Mouse (Mus musculus) intestine, embryonic 16.5 days (tissue): ENCODE data around the gene Gja5. TPM values are rescaled to one million over a fixed set of nuclear protein-coding genes. Genes with fewer than 3 reads are reported as not detected.

Experiments used
- ATAC-seq: fragments of 200-750 bp; cut with Nextera tagmentation; 2 replicates; pipeline ENCODE4 v1.8.0; 2017; ENCODE audit warnings: moderate TSS enrichment, moderate library complexity
- H3K27ac ChIP-seq: fragments of 300-500 bp; sonication (generic); 2 replicates; pipeline ENCODE4 v1.5.1; 2014; ENCODE audit warnings: mild to moderate bottlenecking, low read length
- H3K27me3 ChIP-seq: fragments of 300-500 bp; sonication (generic); replicated peaks from 2 replicates; pipeline ENCODE4 v1.6.1; 2014; ENCODE audit warnings: low read length, control low read depth, mixed read lengths; ENCODE audit not compliant: control insufficient read depth, insufficient read depth
- H3K36me3 ChIP-seq: fragments of 300-500 bp; sonication (generic); 2 replicates; pipeline ENCODE4 v1.6.1; 2014; ENCODE audit warnings: low read length, control low read depth; ENCODE audit not compliant: control insufficient read depth, insufficient read depth
- H3K4me1 ChIP-seq: fragments of 300-500 bp; sonication (generic); 2 replicates; pipeline ENCODE4 v1.6.1; 2014; ENCODE audit warnings: low read length, control low read depth, mixed read lengths; ENCODE audit not compliant: control insufficient read depth, insufficient read depth
- H3K4me2 ChIP-seq: fragments of 300-500 bp; sonication (generic); 2 replicates; pipeline ENCODE4 v1.6.1; 2014; ENCODE audit warnings: low read depth, low read length, control low read depth
- H3K4me3 ChIP-seq: fragments of 300-500 bp; sonication (generic); 2 replicates; pipeline ENCODE4 v1.5.1; 2014; ENCODE audit warnings: mild to moderate bottlenecking, low read length
- H3K9ac ChIP-seq: fragments of 300-500 bp; sonication (generic); 2 replicates; pipeline ENCODE4 v1.6.1; 2014; ENCODE audit warnings: low read depth, low read length
- H3K9me3 ChIP-seq: fragments of 300-500 bp; sonication (generic); 2 replicates; pipeline ENCODE4 v1.6.1; 2016; ENCODE audit warnings: low read length, control low read depth; ENCODE audit not compliant: control insufficient read depth
- WGBS: fragments of 180-500 bp; shearing (Covaris S2); extraction: QIAGEN DNeasy Blood & Tissue Kit; methylation state at CpG from one replicate; pipeline ENCODE4 v1.1.7; 2014; 5-methylcytosine and 5-hydroxymethylcytosine counted together
- polyA plus RNA-seq: library from polyadenylated mRNA; unstranded; fragments of >200 nt; fragmentation: Nextera tagmentation; extraction: Ambion mirVana; gene quantifications from 2 replicates; pipeline ENCODE4 v1.2.1, GENCODE M21; 2015

Gene Gja5
- polyA plus RNA-seq, 1 experiment from 2014 or later = 12.5 TPM

GRCm38 (mm10) chr3:97037119-97037518 lies 132.6 kb downstream of the Gja5 start:
- no peaks in the 10 kb centered on the region for H3K27me3 ChIP-seq
- no peak for ATAC-seq
- 60% methylated on average over 6 of the region's 6 CpGs for WGBS

GRCm38 (mm10) chr3:97039721-97040120 lies 135.2 kb downstream of the Gja5 start:
- no peak overlapping the region for H3K27ac ChIP-seq
- no peaks in the 10 kb centered on the region for H3K4me1 ChIP-seq
- H3K4me3 ChIP-seq = no peak overlapping the region
- no peaks in the 10 kb centered on the region for H3K9me3 ChIP-seq
- H3K27me3 ChIP-seq = no peaks in the 10 kb centered on the region
- ATAC-seq = no peak
- H3K9ac ChIP-seq = no peak overlapping the region
- H3K4me2 ChIP-seq = no peak overlapping the region
- 58% methylated on average over 6 of the region's 6 CpGs for WGBS
- no peaks in the 10 kb centered on the region for H3K36me3 ChIP-seq

More at GRCm38 (mm10) chr3:97037119-97037518, 132.6 kb downstream of the Gja5 start:
- H3K27ac ChIP-seq = no peak overlapping the region
- no peak overlapping the region for H3K9ac ChIP-seq
- H3K4me1 ChIP-seq = no peaks in the 10 kb centered on the region
- no peaks in the 10 kb centered on the region for H3K9me3 ChIP-seq
- H3K36me3 ChIP-seq = no peaks in the 10 kb centered on the region
- H3K4me2 ChIP-seq = no peak overlapping the region
- no peak overlapping the region for H3K4me3 ChIP-seq

DNA sequence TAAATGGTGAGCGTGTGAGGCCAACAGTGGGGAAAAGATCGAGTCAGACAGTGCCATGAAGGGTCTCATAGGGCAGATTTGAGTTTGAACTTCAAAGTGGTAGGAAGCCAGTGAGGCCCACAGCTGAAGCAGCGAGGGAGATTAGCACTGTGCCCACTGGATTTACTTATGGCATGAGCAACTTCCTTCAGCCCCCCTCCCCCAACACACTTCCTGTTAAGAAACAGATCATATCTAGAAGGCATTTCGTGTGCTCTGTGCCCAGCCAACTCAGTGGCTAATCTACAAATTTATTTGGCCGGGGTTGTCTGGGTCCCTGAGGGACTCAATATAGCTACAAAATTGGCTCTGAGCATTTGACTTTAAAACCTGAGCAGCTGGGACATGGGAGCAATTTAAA lies 139.7 kb downstream of the Gja5 start:
- no peak overlapping the region for H3K27ac ChIP-seq
- no peak overlapping the region for H3K4me2 ChIP-seq
- no peaks in the 10 kb centered on the region for H3K4me1 ChIP-seq
- ATAC-seq = no peak
- no peaks in the 10 kb centered on the region for H3K9me3 ChIP-seq
- no peak overlapping the region for H3K4me3 ChIP-seq
- H3K9ac ChIP-seq = no peak overlapping the region
- no peaks in the 10 kb centered on the region for H3K27me3 ChIP-seq
- WGBS = 64% methylated on average over 5 of the region's 5 CpGs
- no peaks in the 10 kb centered on the region for H3K36me3 ChIP-seq

- H3K27me3 ChIP-seq = no peaks in the 10 kb centered on the region
- no peak overlapping the region for H3K27ac ChIP-seq
- H3K9me3 ChIP-seq = no peaks in the 10 kb centered on the region
- H3K9ac ChIP-seq = no peak overlapping the region
- 85% methylated on average over 4 of the region's 4 CpGs for WGBS
- no peak overlapping the region for H3K4me2 ChIP-seq
- no peak overlapping the region for H3K4me3 ChIP-seq
- H3K4me1 ChIP-seq = peaks cover 6% of the 10 kb centered on the region; the same call in 1 of the 2 replicates
- no peak for ATAC-seq
- no peaks in the 10 kb centered on the region for H3K36me3 ChIP-seq
Observed at GRCm38 (mm10) chr3:97047757-97048156, 143.3 kb downstream of the Gja5 start.

DNA sequence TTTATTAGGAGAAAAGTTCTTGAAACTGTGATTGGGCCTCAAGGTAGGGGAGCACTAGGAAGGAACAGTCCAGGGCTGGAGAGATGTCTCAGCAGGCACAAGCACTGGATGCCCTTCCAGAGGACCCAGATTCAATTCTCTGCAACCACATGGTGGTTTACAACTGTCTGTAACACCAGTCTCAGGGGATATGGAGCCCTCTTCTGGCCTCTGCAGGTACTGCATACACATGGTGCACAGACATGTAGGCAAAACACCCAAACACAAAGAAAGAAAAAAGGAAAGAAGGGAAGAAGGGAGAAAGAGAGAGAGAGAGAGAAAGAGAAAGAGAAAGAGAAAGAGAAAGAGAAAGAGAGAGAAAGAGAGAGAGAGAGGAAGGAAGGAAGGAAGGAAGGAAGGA lies 143.9 kb downstream of the Gja5 start:
- Histone ChIP-seq H3K27ac (no peak overlapping the region), H3K36me3 (no peaks in the 10 kb centered on the region), H3K4me2 (no peak overlapping the region), H3K27me3 (no peaks in the 10 kb centered on the region), H3K4me3 (no peak overlapping the region), H3K9me3 (no peaks in the 10 kb centered on the region), H3K4me1 (peaks cover 6% of the 10 kb centered on the region; the same call in 1 of the 2 replicates), H3K9ac (no peak overlapping the region)
- ATAC-seq = no peak

DNA sequence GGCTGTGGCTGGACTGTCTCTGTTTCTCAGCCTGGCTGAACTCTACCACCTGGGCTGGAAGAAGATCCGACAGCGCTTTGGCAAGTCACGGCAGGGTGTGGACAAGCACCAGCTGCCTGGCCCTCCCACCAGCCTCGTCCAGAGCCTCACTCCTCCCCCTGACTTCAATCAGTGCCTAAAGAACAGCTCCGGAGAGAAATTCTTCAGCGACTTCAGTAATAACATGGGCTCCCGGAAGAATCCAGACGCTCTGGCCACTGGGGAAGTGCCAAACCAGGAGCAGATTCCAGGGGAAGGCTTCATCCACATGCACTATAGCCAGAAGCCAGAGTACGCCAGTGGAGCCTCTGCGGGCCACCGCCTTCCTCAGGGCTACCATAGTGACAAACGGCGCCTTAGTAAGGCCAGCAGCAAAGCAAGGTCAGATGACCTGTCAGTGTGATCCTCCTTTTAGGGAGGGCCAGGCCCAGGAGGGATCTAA lies 146.8 kb downstream of the Gja5 start:
- Histone ChIP-seq H3K27me3 (no peaks in the 10 kb centered on the region), H3K36me3 (no peaks in the 10 kb centered on the region), H3K4me1 (peaks cover 6% of the 10 kb centered on the region; the same call in 1 of the 2 replicates), H3K9me3 (no peaks in the 10 kb centered on the region), H3K27ac (no peak overlapping the region), H3K4me2 (no peak overlapping the region), H3K4me3 (no peak overlapping the region), H3K9ac (no peak overlapping the region)
- WGBS = 31% methylated on average over 13 of the region's 13 CpGs
- peak; percentile 63 for ATAC-seq

DNA sequence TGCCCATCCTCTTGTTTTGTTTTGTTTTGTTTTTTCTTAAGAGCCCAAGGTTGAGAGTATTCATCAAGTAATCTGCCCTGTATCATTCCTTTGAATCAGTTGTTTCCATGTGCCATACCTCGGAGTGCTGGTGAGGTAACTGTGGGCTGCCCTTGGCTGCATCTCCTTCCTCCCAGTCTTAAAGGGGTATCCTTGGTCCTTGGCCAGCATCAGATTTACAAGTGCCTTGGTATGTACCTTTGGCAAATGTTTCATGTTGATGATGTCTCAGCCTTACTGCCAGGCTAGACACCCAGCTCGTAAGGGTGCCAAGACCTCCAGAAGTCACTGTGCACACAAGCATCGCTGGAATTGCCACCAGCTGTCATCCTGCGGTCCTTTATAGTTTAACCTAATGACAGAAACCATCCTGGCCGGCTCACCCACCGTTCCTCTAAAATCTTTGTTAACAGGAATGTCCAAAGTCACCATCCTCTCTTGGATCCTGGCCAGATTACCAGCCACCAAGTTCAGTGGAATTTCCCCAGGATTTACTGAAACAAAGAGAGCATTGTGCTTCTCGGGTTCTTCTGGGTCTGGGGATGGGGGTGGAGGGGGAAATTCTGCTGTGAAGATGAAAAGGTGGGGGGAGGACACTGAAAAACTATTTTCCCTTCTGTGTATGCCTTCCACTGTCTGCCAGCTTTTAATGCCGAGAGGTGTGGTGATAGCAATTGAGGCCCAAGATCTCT lies 147.7 kb downstream of the Gja5 start:
- Histone ChIP-seq H3K4me3 (no peak overlapping the region), H3K9me3 (no peaks in the 10 kb centered on the region), H3K36me3 (no peaks in the 10 kb centered on the region), H3K4me2 (no peak overlapping the region), H3K27me3 (no peaks in the 10 kb centered on the region), H3K27ac (no peak overlapping the region), H3K4me1 (peaks cover 6% of the 10 kb centered on the region; the same call in 1 of the 2 replicates), H3K9ac (no peak overlapping the region)
- 50% methylated on average over 8 of the region's 8 CpGs for WGBS
- no peak for ATAC-seq

DNA sequence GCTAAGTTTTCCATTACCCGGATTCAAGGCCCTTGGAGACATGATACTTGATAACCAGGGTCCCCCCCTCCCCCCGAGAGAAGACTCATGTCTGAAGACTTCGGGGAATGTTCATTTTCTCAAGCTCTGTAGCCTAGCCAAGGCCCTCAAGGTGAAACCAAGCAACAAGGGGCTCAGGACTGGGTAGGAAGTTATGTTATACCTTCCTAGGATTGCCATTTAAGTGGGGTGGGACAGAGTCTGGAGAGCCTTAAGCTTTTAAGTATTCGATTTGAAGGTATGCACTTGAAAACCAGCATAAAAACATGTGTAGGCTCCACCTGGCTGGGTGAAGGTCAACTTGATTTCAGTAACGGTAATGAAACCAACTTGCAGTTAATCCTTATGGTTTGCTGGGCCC lies 154.2 kb downstream of the Gja5 start:
- no peak overlapping the region for H3K4me3 ChIP-seq
- H3K9ac ChIP-seq = no peak overlapping the region
- H3K27me3 ChIP-seq = no peaks in the 10 kb centered on the region
- H3K27ac ChIP-seq = no peak overlapping the region
- no peak overlapping the region for H3K4me2 ChIP-seq
- H3K4me1 ChIP-seq = no peaks in the 10 kb centered on the region
- ATAC-seq = no peak
- 85% methylated on average over 5 of the region's 5 CpGs for WGBS
- H3K9me3 ChIP-seq = no peaks in the 10 kb centered on the region
- H3K36me3 ChIP-seq = no peaks in the 10 kb centered on the region

GRCm38 (mm10) chr3:97060119-97060518 lies 155.6 kb downstream of the Gja5 start:
- Histone ChIP-seq H3K27ac (no peak overlapping the region), H3K4me1 (no peaks in the 10 kb centered on the region), H3K4me3 (no peak overlapping the region), H3K27me3 (no peaks in the 10 kb centered on the region), H3K9ac (no peak overlapping the region), H3K36me3 (no peaks in the 10 kb centered on the region), H3K9me3 (no peaks in the 10 kb centered on the region), H3K4me2 (no peak overlapping the region)
- 91% methylated on average over 4 of the region's 4 CpGs for WGBS
- no peak for ATAC-seq

GRCm38 (mm10) chr3:97062814-97063213 lies 158.3 kb downstream of the Gja5 start:
- H3K4me3 ChIP-seq = no peak overlapping the region
- H3K4me2 ChIP-seq = no peak overlapping the region
- no peak overlapping the region for H3K27ac ChIP-seq
- 68% methylated on average over 5 of the region's 5 CpGs for WGBS
- H3K4me1 ChIP-seq = no peaks in the 10 kb centered on the region
- no peaks in the 10 kb centered on the region for H3K36me3 ChIP-seq
- H3K27me3 ChIP-seq = no peaks in the 10 kb centered on the region
- no peaks in the 10 kb centered on the region for H3K9me3 ChIP-seq
- ATAC-seq = no peak
- no peak overlapping the region for H3K9ac ChIP-seq
